Mouse (Mus musculus) bone marrow macrophage, adult 2 months (primary cell): ENCODE results near the gene Igtp.

Experiments used
- CTCF ChIP-seq: IDR thresholded peaks from 2 replicates; pipeline ENCODE4 v1.5.1; 2012; ENCODE audit warnings: low read depth, mild to moderate bottlenecking, low read length, moderate library complexity
- POLR2A ChIP-seq: IDR thresholded peaks from 2 replicates; pipeline ENCODE4 v1.6.1; 2012; ENCODE audit warnings: mild to moderate bottlenecking, low read depth, low read length, borderline replicate concordance

DNA sequence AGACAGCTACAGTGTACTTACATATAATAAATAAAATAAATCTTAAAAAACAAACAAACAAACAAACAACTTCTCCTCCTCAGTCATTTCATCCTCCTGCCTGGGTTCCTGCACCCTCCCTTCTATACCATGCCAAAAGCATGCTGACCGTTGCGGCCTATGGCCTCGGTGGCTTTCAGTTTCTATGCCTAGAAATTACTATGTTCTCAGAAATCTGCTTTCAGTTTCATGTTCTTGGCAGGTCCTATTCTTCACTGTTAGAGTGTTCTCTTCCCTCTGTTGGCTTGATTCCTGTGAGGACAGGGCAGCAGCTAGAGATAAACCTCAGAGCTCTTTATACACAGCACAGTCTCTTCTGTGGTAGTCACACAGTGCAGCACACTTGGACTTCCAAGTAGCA lies 15.8 kb upstream of the Igtp start:
- TF ChIP-seq CTCF (no peak), POLR2A (no peak)
